Mouse (Mus musculus): ENCODE results near the gene Bdnf.

GRCm38 (mm10) chr2:109626864-109627263 lies 47.6 kb upstream of the Bdnf start:
- TF ChIP-seq CTCF (conservative IDR thresholded peaks at IDR 0.05; ENCODE audit: low read length) (no peak), NANOG (IDR thresholded peaks at IDR 0.05; ENCODE audit: borderline replicate concordance, low read length) (no peak), POU5F1 (IDR thresholded peaks at IDR 0.05; ENCODE audit: borderline replicate concordance, low read length) (no peak)
